Mouse (Mus musculus): Measurements from ENCODE around the gene Dnah7c.
"Not testable (repeated sequence)": the region's sequence is repeated elsewhere in the genome, so short reads cannot be mapped to it uniquely, and the experiment has no call there.

DNA sequence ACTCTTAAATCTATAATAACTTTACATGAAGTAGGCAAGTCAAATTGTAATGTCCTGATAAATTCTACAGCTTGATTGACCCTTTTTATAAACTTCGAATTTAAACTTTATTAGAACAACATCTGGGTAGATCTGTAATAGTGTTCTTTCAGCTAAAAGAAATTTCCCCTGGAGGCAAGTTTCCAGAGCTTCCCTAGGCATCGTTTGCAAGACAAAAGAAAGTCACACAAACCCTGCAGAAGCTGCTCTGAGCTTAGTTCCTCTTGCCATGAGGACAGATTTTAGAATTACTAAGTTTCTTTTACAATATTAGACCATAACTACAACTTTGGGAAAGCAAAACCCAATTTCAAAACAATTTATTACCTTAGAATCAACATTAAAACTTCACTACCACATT lies 227.3 kb downstream of the Dnah7c start:
- TF ChIP-seq CTCF (IDR thresholded peaks at IDR 0.05; ENCODE audit: control insufficient read depth, insufficient read depth, insufficient replicate concordance, low read depth, low read length); POLR2A (IDR thresholded peaks at IDR 0.05; ENCODE audit: control insufficient read depth, low read depth, low read length): not testable (repeated sequence)
